Mouse (Mus musculus): Measurements from ENCODE around the gene Wdr90. TPM values are rescaled to one million over a fixed set of nuclear protein-coding genes. Genes with fewer than 3 reads are reported as not detected.

The Wdr90 gene
- total and polyA plus RNA-seq, 2 experiments from 2014 or later, result 13.2 to 40.2 TPM

DNA sequence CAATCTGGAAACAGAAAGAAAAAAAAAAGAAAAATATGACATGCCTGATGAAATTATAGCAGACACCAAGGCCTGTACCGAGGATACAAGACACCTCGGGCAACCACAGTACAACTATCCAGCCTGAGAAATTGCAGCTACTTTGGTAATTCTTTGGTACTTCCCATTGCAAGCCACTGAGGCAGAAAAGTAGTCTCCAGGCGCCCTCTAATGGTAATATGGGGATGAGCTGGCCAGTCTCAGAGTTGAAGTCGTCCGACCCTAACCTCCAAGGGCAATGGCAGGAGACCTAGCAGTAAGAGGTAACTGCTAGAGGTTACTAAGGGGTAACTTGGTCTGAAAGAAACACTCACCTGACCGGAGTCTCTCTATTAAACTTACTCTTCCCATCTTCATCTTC is 60.3 kb downstream of the Wdr90 start:
- DNase-seq (peak; percentile 82), ATAC-seq (peak; percentile 32; the same call in 1 of the 2 replicates)
- Histone ChIP-seq H3K27me3 (ENCODE audit: insufficient read depth, low read length) (peaks cover 6% of the 10 kb centered on the region; the same call in 1 of the 2 replicates), H3K4me2 (ENCODE audit: low read depth) (no peak overlapping the region), H3K36me3 (ENCODE audit: insufficient read depth) (no peaks in the 10 kb centered on the region), H3K9me3 (ENCODE audit: low read length) (no peaks in the 10 kb centered on the region), H3K27ac (ENCODE audit: low read depth, low read length) (no peak overlapping the region), H3K4me3 (ENCODE audit: low read depth, low read length) (no peak overlapping the region), H3K4me1 (ENCODE audit: insufficient read depth) (peaks cover 9% of the 10 kb centered on the region; the same call in 1 of the 2 replicates), H3K9ac (no peak overlapping the region)
- WGBS, result 5% methylated on average over 6 of the region's 6 CpGs
- TF ChIP-seq CTCF (IDR thresholded peaks at IDR 0.05; ENCODE audit: low read depth), result peak; percentile 87

DNA sequence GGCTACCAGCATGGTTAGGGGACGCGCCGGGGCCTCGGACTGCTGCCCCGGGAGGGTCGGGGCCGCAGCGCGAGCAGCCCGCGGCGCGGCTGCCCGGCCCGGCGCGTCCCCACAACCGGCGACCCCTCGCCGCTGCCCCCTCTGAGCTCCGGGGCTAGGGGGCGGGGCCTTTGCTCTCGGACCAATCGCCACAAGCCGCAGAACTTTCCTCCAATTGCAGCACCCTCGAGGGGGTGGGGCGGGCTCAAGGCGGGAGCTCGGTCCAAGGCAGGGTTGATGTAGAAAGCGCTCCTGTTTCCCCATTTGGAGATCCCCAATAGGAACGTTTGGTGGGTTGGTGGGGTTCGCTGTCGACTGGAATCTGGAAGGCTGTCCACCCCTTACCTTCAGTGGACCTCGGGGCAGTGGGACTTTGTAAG is 64.3 kb downstream of the Wdr90 start, which contains the start of gene Metrn:
TSS of gene Metrn (minus strand) at position 186 of the 419 bp plus-strand sequence.
- H3K4me2 ChIP-seq (ENCODE audit: low read depth), result peak within 1 kb of the TSS; percentile 64
- TF ChIP-seq CTCF (IDR thresholded peaks at IDR 0.05; ENCODE audit: low read depth), result no peak
- WGBS, result 1% methylated on average over 33 of the region's 35 CpGs
- peaks cover 6% of the 10 kb centered on the region; the same call in 1 of the 2 replicates for H3K27me3 ChIP-seq (ENCODE audit: insufficient read depth, low read length)
- H3K27ac ChIP-seq (ENCODE audit: low read depth, low read length), result peak within 1 kb of the TSS; percentile 16; the same call in 1 of the 2 replicates
- DNase-seq, result peak; percentile 69
- H3K9me3 ChIP-seq (ENCODE audit: low read length), result no peaks in the 10 kb centered on the region
- H3K9ac ChIP-seq, result peak within 1 kb of the TSS; percentile 45
- ATAC-seq, result peak; percentile 66
- H3K4me3 ChIP-seq (ENCODE audit: low read depth, low read length), result peak within 1 kb of the TSS; percentile 47
- H3K4me1 ChIP-seq (ENCODE audit: insufficient read depth), result peaks cover 11% of the 10 kb centered on the region
- H3K36me3 ChIP-seq (ENCODE audit: insufficient read depth), result no peaks in the 10 kb centered on the region

DNA sequence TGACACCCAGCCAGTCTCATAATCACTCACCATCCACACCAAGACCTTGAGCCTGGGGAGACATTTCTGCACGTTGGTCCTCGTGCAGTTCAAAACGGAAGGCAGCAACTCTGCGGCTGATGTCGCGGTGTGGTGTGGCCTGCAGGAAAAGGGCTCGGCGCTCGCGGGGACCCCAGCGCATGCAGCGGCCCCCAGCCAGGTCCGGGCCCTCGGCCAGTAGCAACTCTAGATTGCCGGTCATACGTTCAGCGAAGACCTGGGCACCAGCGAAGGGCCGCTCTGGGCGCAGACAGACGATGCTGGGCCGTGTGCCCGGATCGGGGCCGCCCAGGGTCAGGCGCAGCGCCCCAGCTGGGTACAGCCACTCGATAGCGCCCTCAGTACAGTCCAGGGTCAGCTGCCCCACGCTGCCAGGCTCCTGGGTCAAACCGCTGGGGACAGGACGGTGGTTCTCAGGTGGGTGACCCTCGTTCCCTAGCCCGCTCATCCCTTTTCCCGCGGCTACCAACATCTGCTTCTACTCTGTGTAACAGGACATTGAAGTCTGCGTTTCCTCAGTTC is 65.0 kb downstream of the Wdr90 start:
- Histone ChIP-seq H3K9me3 (ENCODE audit: low read length) (no peaks in the 10 kb centered on the region), H3K4me1 (ENCODE audit: insufficient read depth) (peaks cover 11% of the 10 kb centered on the region), H3K9ac (peak overlapping the region; percentile 45; the same call in 1 of the 2 replicates), H3K27me3 (ENCODE audit: insufficient read depth, low read length) (peaks cover 6% of the 10 kb centered on the region; the same call in 1 of the 2 replicates), H3K36me3 (ENCODE audit: insufficient read depth) (no peaks in the 10 kb centered on the region), H3K4me2 (ENCODE audit: low read depth) (peak overlapping the region; percentile 64), H3K4me3 (ENCODE audit: low read depth, low read length) (peak overlapping the region; percentile 47), H3K27ac (ENCODE audit: low read depth, low read length) (peak overlapping the region; percentile 16; the same call in 1 of the 2 replicates)
- DNase-seq (no peak), ATAC-seq (no peak)
- TF ChIP-seq CTCF (IDR thresholded peaks at IDR 0.05; ENCODE audit: low read depth), result no peak
- 3% methylated on average over 37 of the region's 37 CpGs for WGBS

DNA sequence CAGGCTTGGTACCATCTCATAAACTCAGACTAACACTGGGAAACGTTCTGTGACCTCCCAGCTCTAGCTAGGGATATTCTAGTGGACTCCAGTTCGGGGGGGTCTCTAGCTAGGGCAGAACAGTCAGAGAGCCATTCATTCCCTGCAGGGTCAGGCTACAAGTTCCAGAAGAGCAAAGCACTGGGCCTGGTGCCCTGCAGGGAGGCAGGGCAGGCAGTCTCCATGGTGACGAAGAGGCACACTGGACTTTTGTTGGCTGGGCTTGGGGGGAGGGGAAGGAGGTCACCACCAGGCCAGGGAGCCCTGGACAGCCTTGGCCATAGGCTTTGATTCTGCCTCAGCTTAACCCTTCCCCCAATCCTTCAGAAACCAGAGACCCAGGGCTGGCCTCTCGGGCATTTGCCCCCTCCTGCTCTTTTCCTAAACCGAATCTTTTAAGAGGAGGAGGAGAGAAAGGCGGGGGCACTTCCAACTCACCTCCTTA is 65.7 kb downstream of the Wdr90 start, which contains the start of gene AC134908.4:
TSS of gene AC134908.4 (minus strand) at position 51 of the 484 bp plus-strand sequence.
- Histone ChIP-seq H3K9me3 (ENCODE audit: low read length) (no peaks in the 10 kb centered on the region), H3K36me3 (ENCODE audit: insufficient read depth) (no peaks in the 10 kb centered on the region), H3K4me2 (ENCODE audit: low read depth) (peak within 1 kb of the TSS; percentile 64), H3K27me3 (ENCODE audit: insufficient read depth, low read length) (peaks cover 6% of the 10 kb centered on the region; the same call in 1 of the 2 replicates), H3K27ac (ENCODE audit: low read depth, low read length) (peak within 1 kb of the TSS; percentile 41; the same call in 1 of the 2 replicates), H3K4me1 (ENCODE audit: insufficient read depth) (peaks cover 11% of the 10 kb centered on the region), H3K4me3 (ENCODE audit: low read depth, low read length) (peak within 1 kb of the TSS; percentile 47), H3K9ac (peak within 1 kb of the TSS; percentile 45; the same call in 1 of the 2 replicates)
- WGBS, result 14% methylated on average over 6 of the region's 6 CpGs
- ATAC-seq (peak; percentile 10), DNase-seq (peak; percentile 48)
- TF ChIP-seq CTCF (IDR thresholded peaks at IDR 0.05; ENCODE audit: low read depth), result no peak

DNA sequence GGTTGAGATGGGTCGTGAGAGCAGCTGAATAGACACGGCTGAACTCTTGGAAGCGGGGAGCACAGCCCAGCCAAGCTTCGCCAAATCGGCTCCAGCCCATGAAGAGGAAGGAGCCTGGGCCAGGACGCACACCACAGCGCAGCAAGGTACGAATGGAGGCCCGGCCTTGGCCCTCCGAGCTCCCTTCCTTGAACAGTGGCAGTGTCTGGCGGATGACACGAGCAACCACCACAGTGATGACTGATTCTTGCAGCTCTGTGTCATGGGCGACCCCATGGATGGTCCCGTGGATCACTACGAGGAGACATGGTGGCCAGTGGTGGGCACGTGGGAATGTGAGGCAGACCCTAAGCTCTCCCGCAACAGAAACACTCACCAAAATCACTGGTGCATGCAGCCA is 66.3 kb downstream of the Wdr90 start:
- DNase-seq (no peak), ATAC-seq (no peak)
- H3K36me3 ChIP-seq (ENCODE audit: insufficient read depth), result no peaks in the 10 kb centered on the region
- H3K27me3 ChIP-seq (ENCODE audit: insufficient read depth, low read length), result peaks cover 6% of the 10 kb centered on the region; the same call in 1 of the 2 replicates
- no peak overlapping the region for H3K9ac ChIP-seq
- H3K4me1 ChIP-seq (ENCODE audit: insufficient read depth), result peaks cover 11% of the 10 kb centered on the region
- WGBS, result 53% methylated on average over 17 of the region's 17 CpGs
- peak overlapping the region; percentile 64 for H3K4me2 ChIP-seq (ENCODE audit: low read depth)
- peak overlapping the region; percentile 41; the same call in 1 of the 2 replicates for H3K27ac ChIP-seq (ENCODE audit: low read depth, low read length)
- TF ChIP-seq CTCF (IDR thresholded peaks at IDR 0.05; ENCODE audit: low read depth), result no peak
- H3K4me3 ChIP-seq (ENCODE audit: low read depth, low read length), result no peak overlapping the region
- H3K9me3 ChIP-seq (ENCODE audit: low read length), result no peaks in the 10 kb centered on the region

Small RNAs within 50 kb of the gene (microRNA-seq; reads per million reads assigned to microRNA genes)
- 0.39 to 0.49 reads per million in 2 experiments for gene Mir3082

Other genes with a start within 250 kb of the Wdr90 start
- gene Gng13, start 144.3 kb downstream of the Wdr90 start, total RNA-seq (2014; rRNA removed), result 8.2 and 23.2 TPM in 2 replicates
- 17.0 and 24.5 TPM in 2 replicates for gene Gng13, start 144.3 kb downstream of the Wdr90 start, polyA plus RNA-seq (2015; fragmentation: Nextera tagmentation; extraction: Ambion mirVana)
- gene Chtf18, start 134.1 kb downstream of the Wdr90 start, total RNA-seq (2014; rRNA removed), result 2.2 and 3.7 TPM in 2 replicates
- gene Chtf18, start 134.1 kb downstream of the Wdr90 start, polyA plus RNA-seq (2015; fragmentation: Nextera tagmentation; extraction: Ambion mirVana), result 2.3 and 3.3 TPM in 2 replicates
- 6.5 and 8.0 TPM in 2 replicates for gene Rpusd1, start 133.8 kb downstream of the Wdr90 start, total RNA-seq (2014; rRNA removed)
- 30.0 and 30.7 TPM in 2 replicates for gene Rpusd1, start 133.8 kb downstream of the Wdr90 start, polyA plus RNA-seq (2015; fragmentation: Nextera tagmentation; extraction: Ambion mirVana)
- 0.10 TPM in 1 of 2 replicates, not detected in the other for gene Mslnl, start 125.5 kb downstream of the Wdr90 start, total RNA-seq (2014; rRNA removed)
- gene Mslnl, start 125.5 kb downstream of the Wdr90 start, polyA plus RNA-seq (2015; fragmentation: Nextera tagmentation; extraction: Ambion mirVana), result not detected in 2 replicates
- 2.1 and 4.0 TPM in 2 replicates for gene Msln, start 107.1 kb downstream of the Wdr90 start, total RNA-seq (2014; rRNA removed)
- 0.97 and 1.3 TPM in 2 replicates for gene Msln, start 107.1 kb downstream of the Wdr90 start, polyA plus RNA-seq (2015; fragmentation: Nextera tagmentation; extraction: Ambion mirVana)
- 31.0 and 35.0 TPM in 2 replicates for gene Narfl, start 87.7 kb downstream of the Wdr90 start, total RNA-seq (2014; rRNA removed)
- 30.4 and 30.8 TPM in 2 replicates for gene Narfl, start 87.7 kb downstream of the Wdr90 start, polyA plus RNA-seq (2015; fragmentation: Nextera tagmentation; extraction: Ambion mirVana)
- 118 and 141 TPM in 2 replicates for gene Haghl, start 75.8 kb downstream of the Wdr90 start, total RNA-seq (2014; rRNA removed)
- 139 and 154 TPM in 2 replicates for gene Haghl, start 75.8 kb downstream of the Wdr90 start, polyA plus RNA-seq (2015; fragmentation: Nextera tagmentation; extraction: Ambion mirVana)
- gene Ccdc78, start 74.9 kb downstream of the Wdr90 start, total RNA-seq (2014; rRNA removed), result 0.31 TPM in 1 of 2 replicates, not detected in the other
- 0.36 and 0.45 TPM in 2 replicates for gene Ccdc78, start 74.9 kb downstream of the Wdr90 start, polyA plus RNA-seq (2015; fragmentation: Nextera tagmentation; extraction: Ambion mirVana)
- 82.5 and 84.2 TPM in 2 replicates for gene Fam173a, start 68.6 kb downstream of the Wdr90 start, total RNA-seq (2014; rRNA removed)
- gene Fam173a, start 68.6 kb downstream of the Wdr90 start, polyA plus RNA-seq (2015; fragmentation: Nextera tagmentation; extraction: Ambion mirVana), result 76.0 and 78.3 TPM in 2 replicates
- gene AC134908.4, start 65.8 kb downstream of the Wdr90 start, total RNA-seq (2014; rRNA removed), result 0.31 TPM in 1 of 2 replicates, not detected in the other
- gene AC134908.4, start 65.8 kb downstream of the Wdr90 start, polyA plus RNA-seq (2015; fragmentation: Nextera tagmentation; extraction: Ambion mirVana), result 1.1 TPM in 1 of 2 replicates, not detected in the other
- 136 and 148 TPM in 2 replicates for gene Metrn, start 64.4 kb downstream of the Wdr90 start, total RNA-seq (2014; rRNA removed)
- 56.9 and 59.3 TPM in 2 replicates for gene Metrn, start 64.4 kb downstream of the Wdr90 start, polyA plus RNA-seq (2015; fragmentation: Nextera tagmentation; extraction: Ambion mirVana)
- 97.6 and 133 TPM in 2 replicates for gene Fbxl16, start 52.4 kb downstream of the Wdr90 start, total RNA-seq (2014; rRNA removed)
- gene Fbxl16, start 52.4 kb downstream of the Wdr90 start, polyA plus RNA-seq (2015; fragmentation: Nextera tagmentation; extraction: Ambion mirVana), result 27.1 and 58.7 TPM in 2 replicates
- 36.5 and 37.5 TPM in 2 replicates for gene Wdr24, start 37.9 kb downstream of the Wdr90 start, total RNA-seq (2014; rRNA removed)
- 23.2 and 24.5 TPM in 2 replicates for gene Wdr24, start 37.9 kb downstream of the Wdr90 start, polyA plus RNA-seq (2015; fragmentation: Nextera tagmentation; extraction: Ambion mirVana)
- gene Jmjd8, start 32.6 kb downstream of the Wdr90 start, total RNA-seq (2014; rRNA removed), result 44.3 and 52.2 TPM in 2 replicates
- gene Jmjd8, start 32.6 kb downstream of the Wdr90 start, polyA plus RNA-seq (2015; fragmentation: Nextera tagmentation; extraction: Ambion mirVana), result 46.7 and 49.5 TPM in 2 replicates
- 237 and 238 TPM in 2 replicates for gene Stub1, start 28.1 kb downstream of the Wdr90 start, total RNA-seq (2014; rRNA removed)
- 314 and 324 TPM in 2 replicates for gene Stub1, start 28.1 kb downstream of the Wdr90 start, polyA plus RNA-seq (2015; fragmentation: Nextera tagmentation; extraction: Ambion mirVana)
- gene Rhbdl1, start 24.2 kb downstream of the Wdr90 start, total RNA-seq (2014; rRNA removed), result 85.4 and 90.7 TPM in 2 replicates
- 77.6 and 83.3 TPM in 2 replicates for gene Rhbdl1, start 24.2 kb downstream of the Wdr90 start, polyA plus RNA-seq (2015; fragmentation: Nextera tagmentation; extraction: Ambion mirVana)
- 23.2 and 23.8 TPM in 2 replicates for gene Gm20683, start 19.7 kb downstream of the Wdr90 start, total RNA-seq (2014; rRNA removed)
- gene Gm20683, start 19.7 kb downstream of the Wdr90 start, polyA plus RNA-seq (2015; fragmentation: Nextera tagmentation; extraction: Ambion mirVana), result 9.2 and 12.3 TPM in 2 replicates
- gene Rhot2, start 16.6 kb downstream of the Wdr90 start, total RNA-seq (2014; rRNA removed), result 35.4 and 53.1 TPM in 2 replicates
- gene Rhot2, start 16.6 kb downstream of the Wdr90 start, polyA plus RNA-seq (2015; fragmentation: Nextera tagmentation; extraction: Ambion mirVana), result 8.1 and 11.3 TPM in 2 replicates
- 10.3 and 16.5 TPM in 2 replicates for gene Mcrip2, start 7.3 kb upstream of the Wdr90 start, total RNA-seq (2014; rRNA removed)
- gene Mcrip2, start 7.3 kb upstream of the Wdr90 start, polyA plus RNA-seq (2015; fragmentation: Nextera tagmentation; extraction: Ambion mirVana), result 32.5 and 37.1 TPM in 2 replicates
- 37.0 and 41.7 TPM in 2 replicates for gene Mettl26, start 13.6 kb upstream of the Wdr90 start, total RNA-seq (2014; rRNA removed)
- 43.1 and 62.2 TPM in 2 replicates for gene Mettl26, start 13.6 kb upstream of the Wdr90 start, polyA plus RNA-seq (2015; fragmentation: Nextera tagmentation; extraction: Ambion mirVana)
- 0.23 and 1.5 TPM in 2 replicates for gene Wfikkn1, start 19.4 kb upstream of the Wdr90 start, total RNA-seq (2014; rRNA removed)
- 0.28 and 0.29 TPM in 2 replicates for gene Wfikkn1, start 19.4 kb upstream of the Wdr90 start, polyA plus RNA-seq (2015; fragmentation: Nextera tagmentation; extraction: Ambion mirVana)
- 30.9 and 31.4 TPM in 2 replicates for gene Rab40c, start 58.2 kb upstream of the Wdr90 start, total RNA-seq (2014; rRNA removed)
- gene Rab40c, start 58.2 kb upstream of the Wdr90 start, polyA plus RNA-seq (2015; fragmentation: Nextera tagmentation; extraction: Ambion mirVana), result 40.3 and 46.1 TPM in 2 replicates
- gene Pigq, start 83.4 kb upstream of the Wdr90 start, total RNA-seq (2014; rRNA removed), result 42.2 and 50.6 TPM in 2 replicates
- 58.1 and 63.7 TPM in 2 replicates for gene Pigq, start 83.4 kb upstream of the Wdr90 start, polyA plus RNA-seq (2015; fragmentation: Nextera tagmentation; extraction: Ambion mirVana)
- not detected in 2 replicates for gene Nhlrc4, start 83.5 kb upstream of the Wdr90 start, total RNA-seq (2014; rRNA removed)
- gene Nhlrc4, start 83.5 kb upstream of the Wdr90 start, polyA plus RNA-seq (2015; fragmentation: Nextera tagmentation; extraction: Ambion mirVana), result 0.44 TPM in 1 of 2 replicates, not detected in the other
- 0.10 TPM in 1 of 2 replicates, not detected in the other for gene A930017K11Rik, start 91.1 kb upstream of the Wdr90 start, total RNA-seq (2014; rRNA removed)
- gene A930017K11Rik, start 91.1 kb upstream of the Wdr90 start, polyA plus RNA-seq (2015; fragmentation: Nextera tagmentation; extraction: Ambion mirVana), result 0.07 TPM in 1 of 2 replicates, not detected in the other
- 24.7 and 24.9 TPM in 2 replicates for gene Capn15, start 124.3 kb upstream of the Wdr90 start, total RNA-seq (2014; rRNA removed)
- gene Capn15, start 124.3 kb upstream of the Wdr90 start, polyA plus RNA-seq (2015; fragmentation: Nextera tagmentation; extraction: Ambion mirVana), result 11.4 and 15.2 TPM in 2 replicates
- 21.5 and 30.0 TPM in 2 replicates for gene Rab11fip3, start 208.1 kb upstream of the Wdr90 start, total RNA-seq (2014; rRNA removed)
- 11.6 and 15.4 TPM in 2 replicates for gene Rab11fip3, start 208.1 kb upstream of the Wdr90 start, polyA plus RNA-seq (2015; fragmentation: Nextera tagmentation; extraction: Ambion mirVana)
- 32.7 and 41.1 TPM in 2 replicates for gene Decr2, start 228.8 kb upstream of the Wdr90 start, total RNA-seq (2014; rRNA removed)
- gene Decr2, start 228.8 kb upstream of the Wdr90 start, polyA plus RNA-seq (2015; fragmentation: Nextera tagmentation; extraction: Ambion mirVana), result 29.5 and 35.3 TPM in 2 replicates
- 9.5 and 16.0 TPM in 2 replicates for gene Nme4, start 234.1 kb upstream of the Wdr90 start, total RNA-seq (2014; rRNA removed)
- 11.4 and 12.9 TPM in 2 replicates for gene Nme4, start 234.1 kb upstream of the Wdr90 start, polyA plus RNA-seq (2015; fragmentation: Nextera tagmentation; extraction: Ambion mirVana)

Measured in forebrain, postnatal 0 days (tissue).